Mouse (Mus musculus) frontal cortex, postnatal 36 days (tissue): ENCODE data around the gene Reep3.
"Not testable (repeated sequence)": the region's sequence is repeated elsewhere in the genome, so short reads cannot be mapped to it uniquely, and the experiment has no call there.

Experiments
- DNase-seq, 2 experiments: peaks; one replicate each; pipeline ENCODE4 v3.0.0; 2022; ENCODE audit warnings: low spot score in 2 of 2

Reep3 gene

GRCm38 (mm10) chr10:67096621-67097436 is at the start of gene Reep3:
Gene Reep3 (minus strand): TSS chr10:67096945.
- DNase-seq: peak; percentile 60 to 64

GRCm38 (mm10) chr10:67145623-67146022 is 48.9 kb upstream of the Reep3 start:
- no peak for DNase-seq

GRCm38 (mm10) chr10:67144269-67144668 is 47.5 kb upstream of the Reep3 start:
- no peak for DNase-seq

GRCm38 (mm10) chr10:67143661-67144060 is 46.9 kb upstream of the Reep3 start:
- no peak for DNase-seq

GRCm38 (mm10) chr10:67137437-67137836 is 40.7 kb upstream of the Reep3 start:
- DNase-seq: no peak

GRCm38 (mm10) chr10:67134322-67134721 is 37.6 kb upstream of the Reep3 start:
- DNase-seq: no peak

GRCm38 (mm10) chr10:67131709-67132108 is 35.0 kb upstream of the Reep3 start:
- DNase-seq: no peak

GRCm38 (mm10) chr10:67129531-67129930 is 32.8 kb upstream of the Reep3 start:
- DNase-seq: no peak

GRCm38 (mm10) chr10:67126859-67127758 is 30.4 kb upstream of the Reep3 start:
- DNase-seq: no peak

- DNase-seq: peak; percentile 78 to 79
Measured at GRCm38 (mm10) chr10:67126061-67126858, 29.5 kb upstream of the Reep3 start.

GRCm38 (mm10) chr10:67124156-67124555 is 27.4 kb upstream of the Reep3 start:
- peak in 1 of 2 experiments; percentile 61 for DNase-seq

GRCm38 (mm10) chr10:67123756-67124155 is 27.0 kb upstream of the Reep3 start:
- no peak for DNase-seq

GRCm38 (mm10) chr10:67120640-67121039 is 23.9 kb upstream of the Reep3 start:
- no peak for DNase-seq

- DNase-seq: no peak
Measured at GRCm38 (mm10) chr10:67120180-67120579, 23.4 kb upstream of the Reep3 start.

- no peak for DNase-seq
Measured at GRCm38 (mm10) chr10:67119291-67119690, 22.5 kb upstream of the Reep3 start.

GRCm38 (mm10) chr10:67116251-67116650 is 19.5 kb upstream of the Reep3 start:
- DNase-seq: no peak

GRCm38 (mm10) chr10:67115666-67116091 is 18.9 kb upstream of the Reep3 start:
- DNase-seq: no peak

- DNase-seq: no peak
Measured at GRCm38 (mm10) chr10:67115115-67115514, 18.4 kb upstream of the Reep3 start.

GRCm38 (mm10) chr10:67113833-67114232 is 17.1 kb upstream of the Reep3 start:
- no peak for DNase-seq

- DNase-seq: not testable (repeated sequence)
Measured at GRCm38 (mm10) chr10:67112967-67113366, 16.2 kb upstream of the Reep3 start.

- DNase-seq: no peak
Measured at GRCm38 (mm10) chr10:67111799-67112177, 15.0 kb upstream of the Reep3 start.
